Mouse (Mus musculus) E14TG2a.4 (cell line): ENCODE results near the gene Mreg.

ENCODE experiments used
- CTCF ChIP-seq: conservative IDR thresholded peaks from 2 replicates; pipeline ENCODE4 v1.5.1; 2014; ENCODE audit warnings: low read length
- NANOG ChIP-seq: IDR thresholded peaks from 2 replicates; pipeline ENCODE4 v1.6.1; 2014; ENCODE audit warnings: borderline replicate concordance, low read length, mixed read lengths

DNA sequence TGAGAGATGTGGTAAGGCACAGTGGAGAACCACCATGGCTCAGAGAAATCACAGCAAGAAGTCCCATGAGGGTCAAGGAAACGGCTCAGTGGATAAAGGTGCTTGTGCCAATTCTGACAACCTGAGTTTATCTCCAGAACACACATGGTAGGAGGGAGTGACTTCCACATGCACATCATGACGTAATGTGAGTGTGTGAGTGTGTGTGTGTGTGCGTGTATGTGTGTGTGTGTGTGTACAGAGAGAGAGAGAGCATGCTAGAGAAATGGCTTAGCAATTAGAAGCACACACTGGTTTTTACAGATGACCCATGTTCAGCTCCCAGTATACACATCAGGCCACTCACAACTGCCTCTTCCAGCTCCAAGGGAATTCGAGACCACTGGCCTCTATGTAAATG lies 3.1 kb upstream of the Mreg start:
- no peak for TF ChIP-seq CTCF
- no peak for TF ChIP-seq NANOG
